In the genomic region with DNA sequence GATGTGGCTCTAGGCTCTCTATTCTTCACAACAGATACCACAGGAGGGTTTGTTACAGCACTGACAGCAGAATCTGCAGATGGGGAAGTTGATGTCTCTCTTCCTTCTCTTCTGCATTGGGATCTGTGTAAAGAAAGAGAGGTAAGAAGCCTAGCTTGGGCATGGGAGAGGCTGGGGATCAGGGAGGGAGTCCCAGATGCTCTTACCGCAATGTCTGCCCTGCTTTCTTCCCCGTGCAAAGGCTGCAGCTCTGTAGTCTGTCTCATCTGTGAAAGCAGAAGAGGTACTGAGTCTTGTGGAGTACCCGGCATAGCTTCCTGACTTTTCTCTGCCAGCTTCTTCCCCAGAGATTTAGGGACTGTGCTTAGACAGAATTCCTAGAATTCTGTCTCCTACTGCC, we compare ENCODE assay signal across 1 mouse cellular context. TPM values are rescaled to one million over a fixed set of nuclear protein-coding genes. Genes with fewer than 3 reads are reported as not detected.
"Had no signal": no experiment of that assay in that cellular context is flagged by ENCODE, and none has a peak within 500 bp of the region (broad histone marks: within the 10 kb centered on the region; RNA-seq: fewer than 3 reads in every experiment).

No protein-coding gene starts in this region.

RNA-seq across cellular contexts. Expression of a gene that starts 2.0 kb away (rescaled TPM):
- total RNA-seq: neutrophil, adult 5-6 weeks had no signal

RNA-seq across cellular contexts. Expression of a gene that starts 21.3 kb away (rescaled TPM):
- total RNA-seq: neutrophil, adult 5-6 weeks had no signal
